Mouse (Mus musculus) liver, embryonic 14.5 days (tissue): ENCODE results near the gene Snapc3. TPM values are rescaled to one million over a fixed set of nuclear protein-coding genes. Genes with fewer than 3 reads are reported as not detected.

Experiments used
- ATAC-seq: fragments of 200-750 bp; cut with Nextera tagmentation; 2 replicates; pipeline ENCODE4 v1.8.0; 2017; ENCODE audit warnings: moderate number of reproducible peaks, mild to moderate bottlenecking, moderate library complexity; ENCODE audit not compliant: insufficient read depth
- DNase-seq, 3 experiments: peaks; one replicate each; pipeline ENCODE4 v3.0.0-alpha.2; 2012 to 2013; ENCODE audit warnings: low read depth in 3 of 3, low spot score in 3 of 3
- H3K27ac ChIP-seq: fragments of 300-500 bp; sonication (generic); 2 replicates; pipeline ENCODE4 v1.5.1; 2014; ENCODE audit warnings: moderate library complexity, mild to moderate bottlenecking, control low read depth, inconsistent platforms
- H3K27me3 ChIP-seq: fragments of 300-500 bp; sonication (generic); 2 replicates; pipeline ENCODE4 v1.6.1; 2014; ENCODE audit warnings: mild to moderate bottlenecking, low read length, moderate library complexity; ENCODE audit not compliant: control insufficient read depth, insufficient read depth
- H3K36me3 ChIP-seq: fragments of 300-500 bp; sonication (generic); replicated peaks from 2 replicates; pipeline ENCODE4 v1.6.1; 2014; ENCODE audit warnings: low read depth; ENCODE audit not compliant: control insufficient read depth, insufficient read depth
- H3K4me1 ChIP-seq, 2 experiments: fragments of 200-500 bp in 1 of 2; fragments of 300-500 bp in 1 of 2; sonication (generic) in 1 of 2; replicated peaks; 2 replicates each; pipeline ENCODE4 v1.6.1; 2012 to 2014; ENCODE audit warnings: antibody characterized with exemption in 1 of 2, inconsistent platforms in 1 of 2, low read length in 1 of 2; ENCODE audit not compliant: control insufficient read depth in 2 of 2, insufficient read depth in 2 of 2
- H3K4me2 ChIP-seq: fragments of 300-500 bp; sonication (generic); 2 replicates; pipeline ENCODE4 v1.6.1; 2014; ENCODE audit warnings: low read depth, mild to moderate bottlenecking, control low read depth, moderate library complexity
- H3K4me3 ChIP-seq, 2 experiments: fragments of 200-500 bp in 1 of 2; fragments of 300-500 bp in 1 of 2; sonication (generic) in 1 of 2; 2 replicates each; pipeline ENCODE4 v1.5.1; 2012 to 2014; ENCODE audit warnings: low read depth in 2 of 2, low read length in 2 of 2, mild to moderate bottlenecking in 2 of 2, control low read depth in 1 of 2, inconsistent platforms in 1 of 2, moderate library complexity in 1 of 2; ENCODE audit not compliant: insufficient read depth in 1 of 2
- H3K9ac ChIP-seq: fragments of 300-500 bp; sonication (generic); replicated peaks from 2 replicates; pipeline ENCODE4 v1.6.1; 2014; ENCODE audit warnings: mild to moderate bottlenecking, control low read depth, moderate library complexity
- H3K9me3 ChIP-seq: fragments of 300-500 bp; sonication (generic); 2 replicates; pipeline ENCODE4 v1.6.1; 2016; ENCODE audit warnings: low read length, mixed read lengths; ENCODE audit not compliant: control insufficient read depth
- CTCF ChIP-seq: IDR thresholded peaks from 2 replicates; pipeline ENCODE4 v1.5.1; 2016; ENCODE audit warnings: antibody characterized with exemption, low read depth, control low read depth
- EP300 ChIP-seq: IDR thresholded peaks from 2 replicates; pipeline ENCODE4 v1.6.1; 2016; ENCODE audit warnings: antibody characterized with exemption, low read depth
- WGBS: fragments of 180-500 bp; shearing (Covaris S2); extraction: QIAGEN DNeasy Blood & Tissue Kit; methylation state at CpG from one replicate; pipeline ENCODE4 v1.1.7; 2014; ENCODE audit not compliant: insufficient replicate concordance; 5-methylcytosine and 5-hydroxymethylcytosine counted together
- polyA plus RNA-seq, 2 experiments: library from polyadenylated mRNA; depleted of rRNA in 1 of 2; stranded (reverse) in 1 of 2; unstranded in 1 of 2; fragments of >200 nt; fragmentation: Nextera tagmentation in 1 of 2; extraction: Ambion mirVana in 1 of 2; gene quantifications; 2 replicates each; pipeline versions ENCODE4 v1.2.1 to v1.2.3; 2012 to 2014

The Snapc3 gene
- polyA plus RNA-seq, 2 experiments: 6.4 to 8.3 TPM

DNA sequence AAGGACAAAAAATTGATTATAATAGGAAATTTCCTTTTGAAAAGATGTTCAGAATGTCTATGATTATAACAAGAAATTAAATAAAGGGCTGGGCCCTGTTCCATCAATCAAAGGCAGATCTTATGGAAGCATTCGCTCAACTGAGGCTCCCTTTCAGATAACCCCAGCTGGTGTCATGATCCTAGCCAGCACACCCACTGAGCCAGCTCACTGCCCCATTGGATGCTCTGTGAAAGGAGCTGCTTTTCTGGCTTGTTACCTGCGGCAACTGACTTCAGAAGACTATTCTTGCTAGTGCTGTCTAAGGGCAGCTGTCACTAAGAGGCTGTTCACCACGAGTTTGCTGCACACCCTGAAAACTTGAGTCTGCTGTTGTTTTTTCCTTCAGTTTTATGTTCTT lies 25.6 kb upstream of the Snapc3 start:
- no peak for ATAC-seq
- H3K27ac ChIP-seq: no peak overlapping the region
- no peak overlapping the region for H3K9ac ChIP-seq
- 40% methylated on average over 3 of the region's 3 CpGs for WGBS
- no peaks in the 10 kb centered on the region for H3K27me3 ChIP-seq
- no peaks in the 10 kb centered on the region for H3K36me3 ChIP-seq
- TF ChIP-seq EP300: no peak
- TF ChIP-seq CTCF: no peak
- H3K4me3 ChIP-seq: no peak overlapping the region
- no peaks in the 10 kb centered on the region for H3K4me1 ChIP-seq
- H3K4me2 ChIP-seq: no peak overlapping the region
- H3K9me3 ChIP-seq: no peaks in the 10 kb centered on the region
- DNase-seq: no peak

DNA sequence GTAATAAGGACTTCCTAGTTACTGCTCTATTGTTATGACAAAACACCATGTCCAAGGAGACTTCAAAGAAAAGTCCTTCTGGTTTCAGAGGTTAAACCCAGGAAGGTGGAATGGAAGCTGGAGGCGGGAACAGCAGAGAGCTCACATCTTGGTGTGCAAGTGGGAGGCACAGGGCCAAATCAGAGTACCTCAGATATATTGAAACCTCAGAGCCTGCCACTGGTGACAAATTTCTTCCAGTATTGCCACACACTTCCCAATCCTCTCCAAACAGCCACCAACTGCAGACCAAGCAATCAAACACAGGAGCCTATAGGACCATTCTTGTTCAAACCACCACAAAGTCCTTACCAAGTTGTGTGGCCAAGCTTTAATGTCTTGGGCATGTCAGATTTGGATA lies 23.8 kb upstream of the Snapc3 start:
- H3K4me2 ChIP-seq: no peak overlapping the region
- no peaks in the 10 kb centered on the region for H3K36me3 ChIP-seq
- H3K9me3 ChIP-seq: no peaks in the 10 kb centered on the region
- H3K27me3 ChIP-seq: no peaks in the 10 kb centered on the region
- no peak for DNase-seq
- ATAC-seq: no peak
- no peak overlapping the region for H3K9ac ChIP-seq
- no peaks in the 10 kb centered on the region for H3K4me1 ChIP-seq
- TF ChIP-seq EP300 (no peak), CTCF (no peak)
- 69% methylated on average over 1 of the region's 1 CpGs for WGBS
- H3K4me3 ChIP-seq: no peak overlapping the region
- no peak overlapping the region for H3K27ac ChIP-seq

- H3K27ac ChIP-seq: no peak overlapping the region
- TF ChIP-seq EP300: no peak
- no peak for TF ChIP-seq CTCF
- no peak overlapping the region for H3K9ac ChIP-seq
- H3K4me2 ChIP-seq: no peak overlapping the region
- DNase-seq (no peak), ATAC-seq (no peak)
- no peaks in the 10 kb centered on the region for H3K9me3 ChIP-seq
- H3K27me3 ChIP-seq: no peaks in the 10 kb centered on the region
- 69% methylated on average over 4 of the region's 4 CpGs for WGBS
- H3K4me1 ChIP-seq: peaks cover 0 to 5% of the 10 kb centered on the region in 2 experiments; a peak in 2 of 4 replicates
- no peak overlapping the region for H3K4me3 ChIP-seq
- H3K36me3 ChIP-seq: no peaks in the 10 kb centered on the region
Measured at GRCm38 (mm10) chr4:83396346-83396745, 21.2 kb upstream of the Snapc3 start.

DNA sequence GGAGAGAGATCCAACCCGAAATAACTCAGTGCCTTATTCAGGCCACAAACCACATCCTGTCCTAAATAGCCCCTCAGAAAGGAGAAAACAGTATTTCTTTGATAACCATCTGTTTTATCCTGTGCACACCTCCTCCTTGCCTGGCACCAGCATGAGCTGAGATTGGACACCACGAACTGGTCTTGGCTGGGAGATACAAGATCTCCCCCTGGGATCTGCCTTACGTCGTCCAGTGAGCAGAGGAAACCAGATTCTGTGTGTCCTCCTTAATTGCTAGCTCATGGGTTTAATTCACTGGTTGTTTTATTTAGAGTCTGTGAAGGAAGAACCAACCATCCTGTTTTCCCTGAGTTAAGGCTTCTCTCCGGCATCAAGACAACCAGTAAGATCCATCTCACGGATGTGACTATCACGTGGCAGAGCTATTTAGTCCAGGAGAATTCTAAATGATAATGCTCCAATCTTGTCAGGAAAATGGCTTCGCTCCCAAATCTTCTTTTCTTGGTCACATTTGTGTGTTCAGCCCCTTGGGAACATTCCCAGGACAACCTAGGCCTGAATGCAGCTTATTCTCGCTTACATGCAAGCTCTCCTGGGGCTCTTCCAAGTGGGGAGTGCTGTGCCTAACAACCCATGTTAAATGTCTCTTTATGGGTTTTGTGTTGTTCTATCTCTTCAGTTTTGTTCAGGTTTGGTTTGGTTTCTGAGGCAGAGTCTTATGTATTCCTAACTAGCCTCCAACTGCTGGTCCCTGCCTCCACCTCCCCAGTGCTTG lies 20.3 kb upstream of the Snapc3 start:
- 43% methylated on average over 9 of the region's 9 CpGs for WGBS
- H3K4me3 ChIP-seq: no peak overlapping the region

GRCm38 (mm10) chr4:83398527-83398926 lies 19.0 kb upstream of the Snapc3 start:
- TF ChIP-seq EP300 (no peak), CTCF (no peak)
- Histone ChIP-seq H3K9ac (no peak overlapping the region), H3K27me3 (no peaks in the 10 kb centered on the region), H3K27ac (no peak overlapping the region), H3K4me3 (no peak overlapping the region), H3K4me2 (no peak overlapping the region), H3K9me3 (no peaks in the 10 kb centered on the region), H3K4me1 (peaks cover 0 to 7% of the 10 kb centered on the region in 2 experiments; a peak in 2 of 4 replicates), H3K36me3 (no peaks in the 10 kb centered on the region)
- WGBS: 63% methylated on average over 2 of the region's 2 CpGs
- no peak for DNase-seq
- ATAC-seq: no peak

More for the DNA sequence above, 20.3 kb upstream of the Snapc3 start:
- H3K4me2 ChIP-seq: no peak overlapping the region
- peaks cover 0 to 7% of the 10 kb centered on the region in 2 experiments; a peak in 2 of 4 replicates for H3K4me1 ChIP-seq
- no peak overlapping the region for H3K9ac ChIP-seq
- TF ChIP-seq CTCF (no peak), EP300 (no peak)
- ATAC-seq (no peak), DNase-seq (no peak)
- H3K36me3 ChIP-seq: no peaks in the 10 kb centered on the region
- H3K27ac ChIP-seq: no peak overlapping the region
- H3K27me3 ChIP-seq: no peaks in the 10 kb centered on the region
- no peaks in the 10 kb centered on the region for H3K9me3 ChIP-seq
